Mouse (Mus musculus) stomach, embryonic 16.5 days (tissue): ENCODE results near the gene Zfp619. TPM values are rescaled to one million over a fixed set of nuclear protein-coding genes. Genes with fewer than 3 reads are reported as not detected.
"Not testable (repeated sequence)": the region's sequence is repeated elsewhere in the genome, so short reads cannot be mapped to it uniquely, and the experiment has no call there.

ENCODE experiments used
- ATAC-seq: fragments of 200-750 bp; cut with Nextera tagmentation; 2 replicates; pipeline ENCODE4 v1.8.0; 2017; ENCODE audit warnings: moderate number of reproducible peaks, moderate TSS enrichment; ENCODE audit not compliant: insufficient read depth, low FRiP score
- H3K27ac ChIP-seq: fragments of 300-500 bp; sonication (generic); 2 replicates; pipeline ENCODE4 v1.5.1; 2014; ENCODE audit warnings: low read length
- H3K27me3 ChIP-seq: fragments of 300-500 bp; sonication (generic); 2 replicates; pipeline ENCODE4 v1.6.1; 2014; ENCODE audit warnings: low read length, control low read depth, mixed read lengths; ENCODE audit not compliant: control insufficient read depth, insufficient read depth
- H3K36me3 ChIP-seq: fragments of 300-500 bp; sonication (generic); 2 replicates; pipeline ENCODE4 v1.6.1; 2014; ENCODE audit warnings: low read length; ENCODE audit not compliant: control insufficient read depth, insufficient read depth
- H3K4me1 ChIP-seq: fragments of 300-500 bp; sonication (generic); 2 replicates; pipeline ENCODE4 v1.6.1; 2014; ENCODE audit warnings: low read length, control low read depth, mixed read lengths; ENCODE audit not compliant: control insufficient read depth, insufficient read depth
- H3K4me2 ChIP-seq: fragments of 300-500 bp; sonication (generic); 2 replicates; pipeline ENCODE4 v1.6.1; 2014; ENCODE audit warnings: low read depth, low read length, mixed read lengths
- H3K4me3 ChIP-seq: fragments of 300-500 bp; sonication (generic); replicated peaks from 2 replicates; pipeline ENCODE4 v1.5.1; 2014; ENCODE audit warnings: mild to moderate bottlenecking, low read length
- H3K9ac ChIP-seq: fragments of 300-500 bp; sonication (generic); 2 replicates; pipeline ENCODE4 v1.6.1; 2014; ENCODE audit warnings: low read length
- H3K9me3 ChIP-seq: fragments of 300-500 bp; sonication (generic); replicated peaks from 2 replicates; pipeline ENCODE4 v1.6.1; 2016; ENCODE audit warnings: low read length, control low read depth; ENCODE audit not compliant: control insufficient read depth
- WGBS: fragments of 180-500 bp; shearing (Covaris S2); extraction: QIAGEN DNeasy Blood & Tissue Kit; methylation state at CpG from one replicate; pipeline ENCODE4 v1.1.7; 2014; 5-methylcytosine and 5-hydroxymethylcytosine counted together
- polyA plus RNA-seq: library from polyadenylated mRNA; unstranded; fragments of >200 nt; fragmentation: Nextera tagmentation; extraction: Ambion mirVana; gene quantifications from 2 replicates; pipeline ENCODE4 v1.2.1, GENCODE M21; 2015

The Zfp619 gene
- polyA plus RNA-seq, 1 experiment from 2014 or later = 1.7 TPM

DNA sequence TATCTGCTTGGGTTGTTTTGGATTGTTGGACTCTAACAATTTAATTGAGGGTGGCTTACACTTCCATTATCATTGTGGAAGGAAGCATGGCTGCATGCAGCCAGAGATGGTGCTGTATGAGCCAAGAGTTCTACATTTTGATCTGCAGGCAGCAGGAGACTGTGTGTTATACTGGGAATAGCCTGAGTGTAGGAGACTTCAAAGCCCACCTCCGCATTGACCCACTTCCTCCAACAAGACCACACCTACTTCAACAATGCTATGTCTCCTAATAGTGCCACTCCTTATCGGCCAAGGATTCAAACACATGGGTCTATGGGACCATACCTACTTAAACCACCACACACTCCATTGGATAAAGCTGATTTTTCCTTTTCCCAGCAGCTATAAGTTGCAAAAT, 63.0 kb downstream of the Zfp619 start:
- Histone ChIP-seq H3K36me3 (no peaks in the 10 kb centered on the region), H3K9me3 (no peaks in the 10 kb centered on the region), H3K27me3 (no peaks in the 10 kb centered on the region), H3K27ac (no peak overlapping the region), H3K9ac (no peak overlapping the region), H3K4me1 (no peaks in the 10 kb centered on the region), H3K4me2 (no peak overlapping the region), H3K4me3 (no peak overlapping the region)
- ATAC-seq = no peak
- 81% methylated on average over 2 of the region's 2 CpGs for WGBS

DNA sequence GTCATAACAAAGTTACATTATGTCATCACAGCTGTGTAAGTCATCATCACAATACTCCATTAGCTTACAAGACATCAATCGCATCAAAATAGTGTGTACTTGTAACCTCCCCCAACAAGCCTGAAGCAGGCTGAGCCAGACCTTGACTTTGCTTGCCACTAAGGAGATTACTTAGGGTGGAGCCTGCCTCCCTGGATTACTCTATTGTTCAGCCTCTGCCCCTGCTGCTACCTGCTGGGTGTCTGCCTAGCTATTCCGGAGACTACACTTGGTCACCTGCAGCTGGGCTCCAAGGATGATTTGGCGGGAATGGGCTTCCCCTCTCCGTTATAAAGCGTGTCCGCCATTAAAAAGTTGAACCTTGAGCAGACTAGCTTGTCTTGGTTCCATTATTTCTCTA, 69.3 kb downstream of the Zfp619 start:
- H3K4me1 ChIP-seq, H3K27me3 ChIP-seq, H3K4me3 ChIP-seq, ATAC-seq, H3K9ac ChIP-seq, H3K27ac ChIP-seq, H3K9me3 ChIP-seq, H3K36me3 ChIP-seq, H3K4me2 ChIP-seq: not testable (repeated sequence)
- WGBS = 74% methylated on average over 6 of the region's 6 CpGs

DNA sequence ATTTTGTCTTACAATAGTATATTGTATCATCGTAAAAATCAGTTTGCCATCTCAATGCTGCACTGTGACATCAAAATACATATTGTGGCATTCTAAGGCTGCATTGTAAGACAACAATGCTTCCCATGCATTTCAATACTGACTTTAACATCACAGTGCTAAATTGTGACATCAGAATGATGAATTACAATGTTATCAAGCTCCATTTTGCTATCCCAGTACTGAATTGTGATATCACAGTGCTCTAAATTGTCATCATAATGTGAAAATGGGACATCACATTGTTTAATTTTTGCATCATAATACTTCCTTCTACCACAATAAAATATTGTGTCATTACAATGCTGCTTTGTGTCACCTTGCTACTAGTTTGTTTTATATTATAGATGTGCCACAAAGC, 70.5 kb downstream of the Zfp619 start:
- Histone ChIP-seq H3K4me1 (no peaks in the 10 kb centered on the region), H3K27me3 (no peaks in the 10 kb centered on the region), H3K9ac (no peak overlapping the region), H3K36me3 (no peaks in the 10 kb centered on the region), H3K9me3 (no peaks in the 10 kb centered on the region), H3K4me2 (peak overlapping the region; percentile 55), H3K27ac (no peak overlapping the region), H3K4me3 (peak overlapping the region; percentile 46)
- 93% methylated on average over 1 of the region's 1 CpGs for WGBS
- ATAC-seq = no peak

DNA sequence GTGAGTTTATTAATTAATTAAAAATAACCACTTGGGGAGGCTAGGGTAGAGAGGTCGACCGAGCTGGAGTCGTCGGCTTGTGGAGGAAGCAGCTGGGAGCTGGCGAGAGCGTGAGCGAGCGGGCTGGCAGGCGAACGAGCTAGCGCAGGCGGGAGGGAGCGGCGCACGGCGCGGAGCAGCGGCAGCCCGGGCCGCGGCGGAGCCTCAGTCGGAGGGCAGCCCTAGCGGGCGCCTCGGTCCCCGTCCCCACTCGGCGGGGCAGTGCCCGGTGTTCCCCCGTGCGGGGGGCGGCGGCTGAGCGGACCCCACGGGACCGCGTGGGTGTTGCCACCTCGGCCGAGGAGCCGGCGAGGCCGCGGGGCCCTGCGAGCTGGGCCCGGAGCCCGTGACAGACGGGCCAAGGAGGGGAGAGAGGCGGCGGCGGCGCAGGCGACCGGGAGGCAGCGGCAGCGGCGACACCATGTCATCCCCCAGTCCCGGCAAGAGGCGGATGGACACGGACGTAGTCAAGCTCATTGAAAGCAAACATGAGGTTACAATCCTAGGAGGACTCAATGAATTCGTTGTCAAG, 71.0 kb downstream of the Zfp619 start:
- H3K4me3 ChIP-seq = peak overlapping the region; percentile 46
- H3K36me3 ChIP-seq, H3K27ac ChIP-seq, H3K4me1 ChIP-seq, H3K9me3 ChIP-seq, H3K27me3 ChIP-seq: not testable (repeated sequence)
- under 1% methylated on average over 43 of the region's 62 CpGs for WGBS
- ATAC-seq = peak; percentile 90; the same call in 1 of the 2 replicates
- peak overlapping the region; percentile 55 for H3K4me2 ChIP-seq
- peak overlapping the region; percentile 69 for H3K9ac ChIP-seq

GRCm38 (mm10) chr7:39589044-39589443, 71.5 kb downstream of the Zfp619 start:
- not testable (repeated sequence) for H3K9ac ChIP-seq, H3K27ac ChIP-seq, H3K9me3 ChIP-seq, H3K36me3 ChIP-seq, ATAC-seq, H3K27me3 ChIP-seq, H3K4me1 ChIP-seq
- Histone ChIP-seq H3K4me2 (peak overlapping the region; percentile 55), H3K4me3 (peak overlapping the region; percentile 46)
- WGBS = 47% methylated on average over 7 of the region's 7 CpGs

Other genes starting within 250 kb of the Zfp619 start
- gene Gm5114, start 104.6 kb upstream of the Zfp619 start, polyA plus RNA-seq = not detected in 2 replicates